Mouse (Mus musculus) left cerebral cortex, postnatal 14 days (tissue): ENCODE data around the gene Ctsz. TPM values are rescaled to one million over a fixed set of nuclear protein-coding genes. Genes with fewer than 3 reads are reported as not detected.

Experiments used
- DNase-seq, 2 experiments: peaks; one replicate each; pipeline ENCODE4 v3.0.0; 2021 to 2022; ENCODE audit warnings: low spot score in 2 of 2, mixed read lengths in 1 of 2
- intact Hi-C: fragments of 180-260 bp; cut with DNase I; formaldehyde crosslinking; loops from one replicate; pipeline ENCODE4 v1.15.1; 2025
- total RNA-seq, 2 experiments: library from RNA; stranded (reverse); gene quantifications; 2 replicates each; pipeline ENCODE4 v1.2.3; 2021

Ctsz gene
- total RNA-seq, 2 experiments from 2014 or later = 21.2 to 22.8 TPM

- intact Hi-C loops = no loop called here
- DNase-seq = no peak
Observed at GRCm38 (mm10) chr2:174410222-174410621, 28.6 kb downstream of the Ctsz start.

DNA sequence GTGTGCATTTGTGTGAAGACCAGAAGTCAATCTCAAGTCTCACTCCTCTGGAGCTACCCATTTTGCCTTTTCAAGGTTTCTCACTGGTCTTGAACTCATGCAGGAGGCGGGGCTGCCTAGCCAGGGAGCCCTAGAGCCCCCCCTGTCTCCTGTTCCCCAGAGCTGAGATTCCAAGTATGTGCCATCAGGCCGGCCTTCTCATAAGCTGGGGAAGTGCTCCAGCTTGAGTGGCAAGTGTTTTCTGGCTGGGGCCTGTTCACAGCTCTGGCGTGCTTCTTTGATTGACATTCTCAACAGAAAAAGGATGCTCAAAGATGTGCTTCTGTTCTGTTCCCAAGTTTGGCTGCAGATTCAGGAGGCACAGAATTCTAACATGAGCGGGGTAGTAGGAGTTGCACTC is 38.4 kb downstream of the Ctsz start:
- intact Hi-C loops = no loop called here
- no peak for DNase-seq

- intact Hi-C loops = no loop called here
Observed at GRCm38 (mm10) chr2:174397881-174398280, 41.0 kb downstream of the Ctsz start.

DNA sequence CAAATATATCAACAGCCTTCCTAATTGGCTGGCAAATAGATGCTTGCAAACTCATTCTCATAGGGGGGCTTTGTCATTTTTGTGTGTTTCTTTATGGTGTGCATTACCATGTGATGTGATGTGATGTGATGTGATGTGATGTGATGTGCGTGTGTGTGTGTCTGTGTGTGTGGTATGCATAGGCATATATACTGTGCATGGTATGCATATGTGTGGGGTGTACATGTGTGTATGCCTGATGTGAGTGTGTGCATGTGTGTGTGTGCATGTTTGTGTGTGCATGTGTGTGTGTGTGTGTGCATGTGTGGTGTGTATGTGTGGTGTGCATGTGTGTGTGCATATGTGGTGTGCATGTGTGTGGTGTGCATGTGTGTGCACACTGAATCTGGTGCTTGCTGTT is 41.8 kb downstream of the Ctsz start:
- DNase-seq = no peak
- intact Hi-C loops = no loop called here

More at GRCm38 (mm10) chr2:174397881-174398280, 41.0 kb downstream of the Ctsz start:
- no peak for DNase-seq

- intact Hi-C loops = no loop called here
- DNase-seq = no peak
Observed at GRCm38 (mm10) chr2:174396643-174397042, 42.2 kb downstream of the Ctsz start.

GRCm38 (mm10) chr2:174393383-174393782 is 45.5 kb downstream of the Ctsz start:
- no peak for DNase-seq
- intact Hi-C loops = no loop called here

DNA sequence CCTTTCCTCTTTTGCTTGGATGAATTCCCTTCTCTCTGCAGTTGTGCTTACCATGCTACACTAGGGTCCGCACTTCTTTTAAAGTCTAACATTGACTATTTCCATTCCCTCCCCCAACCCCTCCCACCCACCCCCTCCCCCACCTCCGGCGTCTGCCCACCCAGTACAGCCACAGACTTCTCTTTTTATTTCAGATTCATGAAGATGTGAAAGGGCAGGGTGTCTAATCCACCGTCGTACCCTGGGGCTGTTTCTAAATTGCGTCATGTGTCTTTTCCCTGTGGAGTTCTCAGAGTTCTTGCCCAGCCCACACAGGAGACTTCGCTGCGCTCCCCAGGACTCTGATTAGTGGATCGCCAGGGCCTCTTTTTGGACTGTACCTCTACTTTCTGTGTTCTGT is 46.3 kb downstream of the Ctsz start:
- DNase-seq = no peak
- intact Hi-C loops = no loop called here

- intact Hi-C loops = no loop called here
- DNase-seq = no peak
Observed at GRCm38 (mm10) chr2:174391936-174392335, 46.9 kb downstream of the Ctsz start.

- intact Hi-C loops = no loop called here
- no peak for DNase-seq
Observed at GRCm38 (mm10) chr2:174381021-174381420, 57.8 kb downstream of the Ctsz start.

Other genes with a start within 250 kb of the Ctsz start
- gene Gnas, start 154.7 kb downstream of the Ctsz start, total RNA-seq = 1,000 to 10,000 TPM; 1,818 to 2,021 TPM
- 1 to 10 TPM; 2.3 to 2.7 TPM for gene Gm20721, start 92.3 kb downstream of the Ctsz start, total RNA-seq
- gene Nelfcd, start 23.2 kb downstream of the Ctsz start, total RNA-seq = 10 to 100 TPM; 46.2 to 50.4 TPM
- gene Tubb1, start 11.7 kb upstream of the Ctsz start, total RNA-seq = under 1 TPM in 1 of 2 experiments, not detected in 1; 0.24 TPM
- 100 to 1,000 TPM; 329 to 340 TPM for gene Atp5e, start 25.1 kb upstream of the Ctsz start, total RNA-seq
- gene Prelid3b, start 34.0 kb upstream of the Ctsz start, total RNA-seq = 10 to 100 TPM; 43.5 to 47.0 TPM
- gene Zfp831, start 204.5 kb upstream of the Ctsz start, total RNA-seq = 1 to 10 TPM; 8.6 to 8.8 TPM